Mouse (Mus musculus) erythroblast, embryonic 14.5 days (primary cell): ENCODE measurements around the gene Elane.

Experiments
- GATA1 ChIP-seq: IDR thresholded peaks from 2 replicates; pipeline ENCODE4 v1.6.1; 2012; ENCODE audit warnings: low read length, inconsistent platforms, mixed read lengths
- TAL1 ChIP-seq: IDR thresholded peaks from 3 replicates; pipeline ENCODE4 v1.6.1; 2012; ENCODE audit warnings: low read length, inconsistent platforms, mixed read lengths

DNA sequence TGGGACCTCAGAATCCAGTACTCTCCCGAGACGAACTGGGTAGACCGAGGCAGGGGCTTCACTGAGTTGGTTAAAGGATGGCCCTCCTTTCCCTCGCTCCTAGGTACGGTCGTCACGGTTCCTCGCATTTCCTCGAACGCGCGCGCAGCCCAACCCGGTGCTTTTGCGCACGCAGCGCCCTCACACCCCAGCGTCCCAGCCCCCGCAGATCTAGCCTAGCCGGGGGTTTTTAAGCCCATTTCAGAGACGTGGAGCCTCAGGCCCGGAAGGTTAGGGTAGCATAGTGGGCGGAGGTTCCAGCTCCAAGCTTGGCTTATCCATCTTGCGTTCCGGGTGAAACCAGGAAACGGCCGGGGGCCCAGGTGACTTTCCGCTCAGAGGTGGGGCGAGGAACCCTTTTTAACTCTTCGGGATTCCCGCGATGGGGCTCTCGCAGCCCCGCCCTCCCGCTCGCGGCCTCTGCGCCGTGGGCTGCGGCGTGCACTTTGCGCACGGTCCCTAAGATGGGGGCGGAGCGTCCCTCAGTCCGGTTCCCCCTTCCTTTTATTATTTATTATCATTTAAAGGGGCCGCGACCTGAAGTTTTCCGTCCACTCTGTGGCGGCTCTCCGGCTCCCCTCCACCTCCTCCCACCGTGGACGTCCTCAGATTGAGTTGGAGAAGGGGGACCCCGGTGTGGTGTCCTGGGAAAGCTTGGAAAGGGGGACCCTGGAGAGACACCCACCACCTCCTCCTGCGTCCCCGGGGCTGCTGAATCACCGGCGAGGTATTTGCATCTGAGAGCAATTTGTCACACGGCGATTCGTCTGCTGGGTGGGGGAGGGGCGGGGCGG is 40.7 kb downstream of the Elane start, which contains the start of gene Arid3a:
- no peak for TF ChIP-seq TAL1
- TF ChIP-seq GATA1 = no peak
